Mouse (Mus musculus): ENCODE measurements around the gene Snx29.
"Not testable (repeated sequence)": the region's sequence is repeated elsewhere in the genome, so short reads cannot be mapped to it uniquely, and the experiment has no call there.

The Snx29 gene

GRCm38 (mm10) chr16:11322409-11323323 lies at the start of gene Snx29:
Gene Snx29 (plus strand): TSS chr16:11322908.
- peak; percentile 98 for DNase-seq

- no peak for DNase-seq
Measured at GRCm38 (mm10) chr16:11276888-11277287, 45.8 kb upstream of the Snx29 start.

GRCm38 (mm10) chr16:11278778-11279177 lies 43.9 kb upstream of the Snx29 start:
- DNase-seq = no peak

GRCm38 (mm10) chr16:11282655-11283232 lies 40.0 kb upstream of the Snx29 start:
- no peak for DNase-seq

- no peak for DNase-seq
Measured at GRCm38 (mm10) chr16:11284881-11285280, 37.8 kb upstream of the Snx29 start.

GRCm38 (mm10) chr16:11285949-11286348 lies 36.8 kb upstream of the Snx29 start:
- DNase-seq = no peak

- DNase-seq = not testable (repeated sequence)
Measured at GRCm38 (mm10) chr16:11288873-11289272, 33.8 kb upstream of the Snx29 start.

- DNase-seq = not testable (repeated sequence)
Measured at GRCm38 (mm10) chr16:11295583-11295982, 27.1 kb upstream of the Snx29 start.

GRCm38 (mm10) chr16:11297700-11298099 lies 25.0 kb upstream of the Snx29 start:
- peak; percentile 33 for DNase-seq

- DNase-seq = no peak
Measured at GRCm38 (mm10) chr16:11303741-11304140, 19.0 kb upstream of the Snx29 start.

- DNase-seq = no peak
Measured at GRCm38 (mm10) chr16:11305531-11305930, 17.2 kb upstream of the Snx29 start.

GRCm38 (mm10) chr16:11313512-11313911 lies 9.2 kb upstream of the Snx29 start, which contains the start of gene Tnfrsf17:
Gene Tnfrsf17 (plus strand): TSS chr16:11313812.
- no peak for DNase-seq

GRCm38 (mm10) chr16:11315786-11316320 lies 6.9 kb upstream of the Snx29 start:
- no peak for DNase-seq

GRCm38 (mm10) chr16:11316748-11317147 lies 6.0 kb upstream of the Snx29 start:
- peak; percentile 25 for DNase-seq

GRCm38 (mm10) chr16:11317324-11317723 lies 5.4 kb upstream of the Snx29 start:
- DNase-seq = peak; percentile 20

GRCm38 (mm10) chr16:11323324-11324051 lies 780 bp downstream of the Snx29 start:
- DNase-seq = peak; percentile 38

- no peak for DNase-seq
Measured at GRCm38 (mm10) chr16:11330081-11330800, 7.5 kb downstream of the Snx29 start.

GRCm38 (mm10) chr16:11331030-11331429 lies 8.3 kb downstream of the Snx29 start:
- DNase-seq = no peak

- no peak for DNase-seq
Measured at GRCm38 (mm10) chr16:11343292-11343815, 20.6 kb downstream of the Snx29 start.

- DNase-seq = no peak
Measured at GRCm38 (mm10) chr16:11351903-11352302, 29.2 kb downstream of the Snx29 start.

- no peak for DNase-seq
Measured at GRCm38 (mm10) chr16:11359173-11359572, 36.5 kb downstream of the Snx29 start.

- DNase-seq = no peak
Measured at GRCm38 (mm10) chr16:11359919-11360318, 37.2 kb downstream of the Snx29 start.

Measured in thymus, postnatal 14 days (tissue).